Mouse (Mus musculus): ENCODE results near the gene Ctrc. TPM values are rescaled to one million over a fixed set of nuclear protein-coding genes. Genes with fewer than 3 reads are reported as not detected.

The Ctrc gene
- total and polyA plus RNA-seq, 3 experiments, result not detected

DNA sequence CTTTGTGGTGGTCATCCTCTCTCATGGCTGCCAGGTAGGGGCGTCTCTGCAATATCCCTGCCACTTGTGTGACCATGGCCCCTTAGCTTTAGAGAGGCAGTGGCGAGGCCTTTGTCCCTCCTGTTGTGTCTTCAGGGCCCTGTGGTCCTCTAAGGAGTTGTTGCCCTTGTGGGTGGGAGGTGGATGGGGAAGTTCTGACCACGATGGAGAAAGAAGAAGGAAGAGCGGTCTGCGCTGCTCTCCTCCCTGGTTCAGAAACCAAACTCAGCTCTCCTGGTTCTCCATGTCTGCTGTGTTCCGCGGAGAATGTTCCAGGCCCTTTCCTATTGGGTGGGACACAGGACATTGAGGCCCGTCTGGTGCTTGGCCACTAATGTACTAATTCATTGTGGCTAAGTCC is 40.3 kb downstream of the Ctrc start:
- TF ChIP-seq MAX (IDR thresholded peaks at IDR 0.05; ENCODE audit: low read length) (no peak), ETS1 (conservative IDR thresholded peaks at IDR 0.05; ENCODE audit: low read depth, low read length) (no peak), HCFC1 (IDR thresholded peaks at IDR 0.05; ENCODE audit: low read depth, low read length) (no peak), ZMIZ1 (IDR thresholded peaks at IDR 0.05; ENCODE audit: low read depth, low read length) (no peak), MEF2A (IDR thresholded peaks at IDR 0.05; ENCODE audit: borderline replicate concordance, low read depth, low read length) (no peak), MYC (IDR thresholded peaks at IDR 0.05; ENCODE audit: low read depth, low read length) (no peak), TCF12 (IDR thresholded peaks at IDR 0.05; ENCODE audit: low read depth, low read length) (no peak), GABPA (IDR thresholded peaks at IDR 0.05; ENCODE audit: insufficient replicate concordance, low read depth, low read length) (no peak), RCOR1 (conservative IDR thresholded peaks at IDR 0.05; ENCODE audit: low read depth, low read length) (no peak), ZKSCAN1 (IDR thresholded peaks at IDR 0.05; ENCODE audit: borderline replicate concordance, low read depth, low read length) (no peak), CHD1 (IDR thresholded peaks at IDR 0.05; ENCODE audit: low read depth, low read length) (no peak), POLR2A (IDR thresholded peaks at IDR 0.05; ENCODE audit: low read depth, low read length) (no peak), MXI1 (IDR thresholded peaks at IDR 0.05; ENCODE audit: low read depth, low read length) (no peak), ELF1 (IDR thresholded peaks at IDR 0.05; ENCODE audit: low read depth, low read length) (no peak), EP300 (IDR thresholded peaks at IDR 0.05; ENCODE audit: low read length) (no peak)
- Histone ChIP-seq H3K27me3 (replicated peaks) (no peaks in the 10 kb centered on the region), H3K79me2 (replicated peaks; ENCODE audit: control insufficient read depth, extremely low read depth, insufficient read depth, poor library complexity, severe bottlenecking) (no peaks in the 10 kb centered on the region), H3K4me3 (replicated peaks in 1 of 3; ENCODE audit: low read depth in 2 of 3, low read length in 2 of 3, poor library complexity in 1 of 3) (no peak overlapping the region), H3K4me2 (ENCODE audit: insufficient read depth, low read depth, poor library complexity, severe bottlenecking) (no peak overlapping the region), H3K36me3 (replicated peaks in 1 of 2; ENCODE audit: control insufficient read depth in 1 of 2, insufficient read depth in 1 of 2, low read length in 1 of 2) (peaks cover 47 to 69% of the 10 kb centered on the region in 2 experiments), H3K4me1 (ENCODE audit: control insufficient read depth in 1 of 2, insufficient read depth in 2 of 2) (peaks cover 3 to 25% of the 10 kb centered on the region in 2 experiments; a peak in 3 of 4 replicates), H3K27ac (ENCODE audit: insufficient read depth, low read depth) (no peak overlapping the region), H3K9ac (ENCODE audit: insufficient read depth, low read depth) (no peak overlapping the region), H3K9me3 (replicated peaks; ENCODE audit: low read length) (no peaks in the 10 kb centered on the region)
- dilution Hi-C loops (cut with MboI; ENCODE audit: extremely low pct_ligation_motif_present, extremely low pct_unique_long_range_greater_than_20kb, low sequenced_read_pairs) (no loop called here), in situ Hi-C loops (cut with MboI; ENCODE audit: low pct_ligation_motif_present, low pct_unique_long_range_greater_than_20kb, low sequenced_read_pairs) (loop anchor here (5.0 kb wide), 1 partner anchor 41 kb away; the partner anchor contains the start of gene Ctrc)
- DNase-seq (ENCODE audit: extremely low read depth), result no peak

DNA sequence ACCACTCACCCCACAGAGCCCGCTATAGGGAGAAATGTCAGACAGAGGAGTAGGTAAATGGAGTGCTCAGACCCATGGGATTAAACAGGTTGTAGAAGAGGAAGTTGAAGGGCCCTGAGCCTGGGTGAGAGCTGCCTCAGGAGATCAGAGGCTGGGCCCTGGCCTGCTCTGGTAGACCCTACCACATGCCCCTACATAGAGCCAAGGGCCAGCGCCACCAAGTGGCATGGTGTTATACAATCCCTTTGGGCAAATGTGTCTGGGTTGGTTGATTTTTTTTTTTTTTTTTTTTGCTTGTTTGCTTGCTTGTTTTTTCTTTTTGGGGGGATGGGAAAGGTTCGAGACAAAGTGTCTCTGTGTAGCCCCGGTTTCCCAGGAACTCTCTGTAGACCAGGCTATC is 42.1 kb downstream of the Ctrc start:
- Histone ChIP-seq H3K4me1 (ENCODE audit: control insufficient read depth in 1 of 2, insufficient read depth in 2 of 2) (peaks cover 3 to 25% of the 10 kb centered on the region in 2 experiments; a peak in 3 of 4 replicates), H3K4me2 (ENCODE audit: insufficient read depth, low read depth, poor library complexity, severe bottlenecking) (no peak overlapping the region), H3K9ac (ENCODE audit: insufficient read depth, low read depth) (no peak overlapping the region), H3K4me3 (replicated peaks in 1 of 3; ENCODE audit: low read depth in 2 of 3, low read length in 2 of 3, poor library complexity in 1 of 3) (no peak overlapping the region), H3K9me3 (replicated peaks; ENCODE audit: low read length) (no peaks in the 10 kb centered on the region), H3K36me3 (replicated peaks in 1 of 2; ENCODE audit: control insufficient read depth in 1 of 2, insufficient read depth in 1 of 2, low read length in 1 of 2) (peaks cover 37 to 52% of the 10 kb centered on the region in 2 experiments), H3K27me3 (replicated peaks) (no peaks in the 10 kb centered on the region), H3K79me2 (replicated peaks; ENCODE audit: control insufficient read depth, extremely low read depth, insufficient read depth, poor library complexity, severe bottlenecking) (no peaks in the 10 kb centered on the region), H3K27ac (ENCODE audit: insufficient read depth, low read depth) (no peak overlapping the region)
- no peak for TF ChIP-seq TBP (conservative IDR thresholded peaks at IDR 0.05; ENCODE audit: low read depth, low read length)
- peak; percentile 50 for TF ChIP-seq RAD21 (IDR thresholded peaks at IDR 0.05; ENCODE audit: low read depth, low read length)
- TF ChIP-seq ZC3H11A (IDR thresholded peaks at IDR 0.05; ENCODE audit: low read depth, low read length), result no peak
- peak; percentile 85 for TF ChIP-seq ZNF384 (IDR thresholded peaks at IDR 0.05; ENCODE audit: low read depth, low read length)
- TF ChIP-seq CTCF (conservative IDR thresholded peaks at IDR 0.05 in 1 of 2, IDR thresholded peaks at IDR 0.05 in 1 of 2; ENCODE audit: low read depth in 2 of 2, low read length in 2 of 2), result peak in 1 of 2 experiments; percentile 60; a peak in 2 of 4 replicates
- TF ChIP-seq POLR2AphosphoS2 (IDR thresholded peaks at IDR 0.05; ENCODE audit: low read depth, low read length), result no peak
- TF ChIP-seq CHD1 (IDR thresholded peaks at IDR 0.05; ENCODE audit: low read depth, low read length), result no peak
- no peak for TF ChIP-seq SIN3A (IDR thresholded peaks at IDR 0.05; ENCODE audit: low read length)
- TF ChIP-seq RCOR1 (conservative IDR thresholded peaks at IDR 0.05; ENCODE audit: low read depth, low read length), result no peak
- peak; percentile 59 for TF ChIP-seq SMC3 (IDR thresholded peaks at IDR 0.05; ENCODE audit: low read depth, low read length)
- in situ Hi-C loops (cut with MboI; ENCODE audit: low pct_ligation_motif_present, low pct_unique_long_range_greater_than_20kb, low sequenced_read_pairs), result no loop called here
- DNase-seq (ENCODE audit: extremely low read depth), result peak; percentile 71
- dilution Hi-C loops (cut with MboI; ENCODE audit: extremely low pct_ligation_motif_present, extremely low pct_unique_long_range_greater_than_20kb, low sequenced_read_pairs), result no loop called here
